Mouse (Mus musculus) midbrain, embryonic 11.5 days (tissue): ENCODE measurements around the gene Syt11. TPM values are rescaled to one million over a fixed set of nuclear protein-coding genes. Genes with fewer than 3 reads are reported as not detected.
"Not testable (repeated sequence)": the region's sequence is repeated elsewhere in the genome, so short reads cannot be mapped to it uniquely, and the experiment has no call there.

Experiments used
- ATAC-seq: fragments of 200-750 bp; cut with Nextera tagmentation; 2 replicates; pipeline ENCODE4 v1.8.0; 2017; ENCODE audit warnings: moderate TSS enrichment, moderate library complexity; ENCODE audit not compliant: low FRiP score
- DNase-seq: peaks from one replicate; pipeline ENCODE4 v3.0.0; 2015; ENCODE audit warnings: low spot score; ENCODE audit errors: missing footprints
- H3K27ac ChIP-seq: fragments of 300-500 bp; sonication (generic); 2 replicates; pipeline ENCODE4 v1.5.1; 2014; ENCODE audit warnings: low read depth, low read length
- H3K27me3 ChIP-seq: fragments of 300-500 bp; sonication (generic); 2 replicates; pipeline ENCODE4 v1.6.1; 2014; ENCODE audit warnings: mild to moderate bottlenecking, low read length, moderate library complexity, mixed read lengths; ENCODE audit not compliant: control insufficient read depth, insufficient read depth
- H3K36me3 ChIP-seq: fragments of 300-500 bp; sonication (generic); 2 replicates; pipeline ENCODE4 v1.6.1; 2014; ENCODE audit warnings: mild to moderate bottlenecking, low read length, moderate library complexity, mixed read lengths; ENCODE audit not compliant: control insufficient read depth, insufficient read depth
- H3K4me1 ChIP-seq: fragments of 300-500 bp; sonication (generic); 2 replicates; pipeline ENCODE4 v1.6.1; 2014; ENCODE audit warnings: low read length; ENCODE audit not compliant: control insufficient read depth, insufficient read depth
- H3K4me2 ChIP-seq: fragments of 300-500 bp; sonication (generic); 2 replicates; pipeline ENCODE4 v1.6.1; 2014; ENCODE audit warnings: mild to moderate bottlenecking, moderate library complexity
- H3K4me3 ChIP-seq: fragments of 300-500 bp; sonication (generic); 2 replicates; pipeline ENCODE4 v1.5.1; 2014; ENCODE audit warnings: low read depth, low read length
- H3K9ac ChIP-seq: fragments of 300-500 bp; sonication (generic); 2 replicates; pipeline ENCODE4 v1.6.1; 2014; ENCODE audit warnings: low read length
- H3K9me3 ChIP-seq: fragments of 300-500 bp; sonication (generic); 2 replicates; pipeline ENCODE4 v1.6.1; 2016; ENCODE audit warnings: low read length; ENCODE audit not compliant: control insufficient read depth
- WGBS: fragments of 180-500 bp; shearing (Covaris S2); extraction: QIAGEN DNeasy Blood & Tissue Kit; methylation state at CpG from one replicate; pipeline ENCODE4 v1.1.7; 2014; 5-methylcytosine and 5-hydroxymethylcytosine counted together
- polyA plus RNA-seq: library from polyadenylated mRNA; unstranded; fragments of >200 nt; fragmentation: Nextera tagmentation; extraction: Ambion mirVana; gene quantifications from 2 replicates; pipeline ENCODE4 v1.2.1, GENCODE M21; 2014

Gene Syt11
- polyA plus RNA-seq, 1 experiment from 2014 or later, result 178 TPM

DNA sequence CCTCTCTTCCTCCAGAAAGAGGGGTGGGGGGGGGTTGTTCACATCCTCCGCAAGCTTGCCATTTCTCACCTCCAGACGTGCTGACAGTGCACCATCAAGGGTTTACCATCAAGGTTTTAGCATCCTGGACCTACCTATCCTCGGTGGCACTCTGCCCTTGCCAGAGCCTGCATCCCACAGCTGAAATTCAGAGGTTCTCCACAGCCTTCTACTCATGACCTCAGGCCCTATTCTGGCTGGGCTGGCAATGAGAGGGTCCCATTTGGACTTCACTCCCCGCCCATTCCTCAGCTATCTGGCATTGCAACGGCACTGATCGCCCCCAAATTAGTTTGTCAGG, 3.1 kb downstream of the Syt11 start:
- peak; percentile 38 for ATAC-seq
- H3K4me2 ChIP-seq, result peak overlapping the region; percentile 48
- DNase-seq, H3K9me3 ChIP-seq, H3K4me1 ChIP-seq, H3K36me3 ChIP-seq, H3K27me3 ChIP-seq: not testable (repeated sequence)
- 3% methylated on average over 2 of the region's 6 CpGs for WGBS
- H3K9ac ChIP-seq, result peak overlapping the region; percentile 74
- H3K27ac ChIP-seq, result peak overlapping the region; percentile 92
- H3K4me3 ChIP-seq, result peak overlapping the region; percentile 50

DNA sequence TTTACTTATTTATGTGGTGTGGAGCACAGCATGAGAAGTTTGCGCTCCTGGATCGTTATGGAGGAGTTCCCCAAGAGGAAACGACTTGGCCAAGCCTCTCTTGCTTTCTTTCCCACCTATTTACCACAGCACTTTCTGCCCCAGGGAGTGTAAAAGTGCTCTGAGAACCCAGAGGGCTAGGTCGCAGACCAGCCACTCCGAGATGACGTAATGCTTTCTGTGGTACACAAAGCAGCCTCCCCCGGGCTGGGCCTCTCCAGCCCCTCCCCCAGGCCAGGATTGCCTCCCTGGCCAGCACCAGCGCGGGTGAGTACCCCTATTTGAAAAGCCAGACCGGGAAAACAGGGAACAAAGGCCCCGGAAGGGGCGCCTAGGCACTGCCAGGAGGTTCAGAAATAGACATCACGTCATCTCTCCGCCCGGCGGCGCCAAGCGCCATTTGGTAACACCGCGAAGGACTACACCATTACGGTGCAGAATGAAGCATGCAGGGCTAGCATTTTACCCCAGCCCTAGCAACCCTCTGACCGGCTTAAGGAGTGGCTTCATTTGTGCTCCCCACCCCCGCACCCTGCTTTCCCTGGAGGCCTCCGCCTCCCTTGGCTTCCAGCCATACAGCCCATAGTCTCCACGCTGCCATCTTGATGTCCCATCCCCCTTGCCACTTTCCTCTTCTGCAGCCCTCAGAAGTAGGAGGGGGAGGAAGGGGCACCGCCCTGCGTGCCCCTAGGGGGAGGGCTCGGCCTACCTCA, 3.6 kb downstream of the Syt11 start:
- Histone ChIP-seq H3K4me3 (peak overlapping the region; percentile 50), H3K9ac (peak overlapping the region; percentile 74), H3K4me2 (peak overlapping the region; percentile 48), H3K27ac (peak overlapping the region; percentile 92)
- ATAC-seq, result peak; percentile 88
- WGBS, result 2% methylated on average over 17 of the region's 28 CpGs
- H3K27me3 ChIP-seq, H3K36me3 ChIP-seq, H3K9me3 ChIP-seq, H3K4me1 ChIP-seq: not testable (repeated sequence)
- DNase-seq, result peak; percentile 94

DNA sequence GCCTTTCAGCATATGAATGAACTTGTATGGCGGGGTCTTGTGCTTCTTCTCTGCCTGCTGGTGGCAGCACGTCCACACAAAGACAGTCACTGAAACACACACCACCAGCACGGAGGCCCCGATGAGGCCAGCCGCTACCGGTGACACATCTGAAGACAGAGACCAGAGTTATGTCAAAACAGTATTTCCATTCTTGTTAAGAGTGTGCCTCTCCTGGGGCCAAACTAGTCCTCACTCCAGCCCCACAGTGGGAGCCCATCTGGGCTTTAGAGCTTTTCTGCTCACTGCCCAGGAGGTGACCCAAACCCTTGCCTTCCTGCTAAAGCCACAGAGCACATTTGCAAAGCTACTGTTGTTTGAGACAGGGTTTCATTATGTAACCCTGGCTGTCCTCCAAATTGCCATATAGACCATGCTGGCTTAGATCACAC, 12.5 kb downstream of the Syt11 start:
- ATAC-seq (no peak), DNase-seq (no peak)
- 62% methylated on average over 6 of the region's 6 CpGs for WGBS
- no peaks in the 10 kb centered on the region for H3K27me3 ChIP-seq
- no peak overlapping the region for H3K4me2 ChIP-seq
- peaks cover 21% of the 10 kb centered on the region; the same call in 1 of the 2 replicates for H3K36me3 ChIP-seq
- no peaks in the 10 kb centered on the region for H3K9me3 ChIP-seq
- no peak overlapping the region for H3K27ac ChIP-seq
- peaks cover 17% of the 10 kb centered on the region for H3K4me1 ChIP-seq
- no peak overlapping the region for H3K9ac ChIP-seq
- no peak overlapping the region for H3K4me3 ChIP-seq

DNA sequence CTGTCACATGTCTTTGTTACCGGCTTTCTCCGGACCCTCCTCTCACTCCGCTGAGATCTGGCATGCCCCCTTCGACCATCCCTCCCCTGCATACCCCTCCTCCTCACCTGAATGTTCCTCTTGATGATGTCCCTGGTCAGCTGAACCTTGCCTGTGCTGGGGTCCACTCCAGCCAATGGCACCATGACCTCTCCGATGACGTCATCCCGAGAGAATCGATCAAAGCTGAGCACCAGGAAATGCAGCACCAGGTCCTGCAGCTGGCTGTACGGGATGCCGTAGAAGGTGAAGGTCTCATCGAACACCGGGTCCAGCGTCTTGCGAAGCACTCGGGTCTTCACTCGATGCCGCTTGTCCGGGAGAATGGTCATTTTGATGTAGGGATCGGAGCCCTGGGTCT, 13.3 kb downstream of the Syt11 start:
- DNase-seq (no peak), ATAC-seq (no peak)
- Histone ChIP-seq H3K4me1 (peaks cover 23% of the 10 kb centered on the region), H3K27me3 (no peaks in the 10 kb centered on the region), H3K4me2 (no peak overlapping the region), H3K9me3 (no peaks in the 10 kb centered on the region), H3K27ac (no peak overlapping the region), H3K4me3 (no peak overlapping the region), H3K9ac (no peak overlapping the region), H3K36me3 (peaks cover 21% of the 10 kb centered on the region)
- 93% methylated on average over 19 of the region's 19 CpGs for WGBS

DNA sequence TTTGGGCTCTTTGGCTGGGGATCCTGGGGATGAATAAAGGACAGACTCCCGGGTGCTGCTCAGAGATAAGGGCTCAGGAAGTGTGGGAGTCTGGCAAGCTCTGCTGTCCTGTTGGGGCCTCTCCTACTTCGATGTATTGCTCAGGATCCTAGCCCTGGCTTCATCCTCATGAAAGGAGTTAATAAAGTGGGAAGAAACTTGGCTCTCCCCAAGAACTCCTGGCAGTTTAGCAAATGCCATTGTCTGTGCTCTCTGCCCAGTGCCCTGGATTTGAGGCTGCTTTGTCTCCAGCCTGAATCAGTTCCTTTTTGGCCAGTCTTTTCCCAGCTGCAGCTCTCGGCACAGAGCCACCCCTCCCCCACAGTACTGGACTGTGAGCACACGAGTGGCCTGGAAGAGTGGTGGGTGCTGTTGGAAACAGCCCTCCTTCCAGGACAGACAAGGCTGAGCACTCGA, 16.9 kb downstream of the Syt11 start:
- WGBS, result 4% methylated on average over 5 of the region's 5 CpGs
- Histone ChIP-seq H3K4me2 (peak overlapping the region; percentile 30), H3K27ac (peak overlapping the region; percentile 95), H3K4me1 (peaks cover 31% of the 10 kb centered on the region), H3K9ac (peak overlapping the region; percentile 65), H3K36me3 (peaks cover 19% of the 10 kb centered on the region), H3K4me3 (no peak overlapping the region), H3K9me3 (no peaks in the 10 kb centered on the region), H3K27me3 (no peaks in the 10 kb centered on the region)
- DNase-seq (peak; percentile 93), ATAC-seq (peak; percentile 90)

DNA sequence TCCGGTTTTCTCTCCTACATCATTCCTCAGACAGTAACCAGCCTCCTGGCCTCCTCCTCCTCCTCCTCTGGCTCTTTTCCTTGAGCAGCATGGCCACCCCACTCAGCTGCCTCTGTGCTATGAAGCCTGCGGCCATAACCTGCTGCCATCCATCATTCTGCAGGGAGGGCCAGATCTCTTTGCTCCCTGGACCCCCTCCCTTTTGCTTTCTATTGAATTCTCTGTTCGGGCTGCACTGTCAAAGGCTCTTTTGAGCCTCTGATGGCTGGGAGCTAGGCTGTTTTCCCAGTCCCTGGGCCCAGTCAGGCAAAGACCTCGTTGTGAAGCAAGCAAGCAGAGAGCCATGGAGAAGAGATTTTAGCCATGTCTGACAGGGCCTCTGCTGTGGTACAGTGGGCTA, 18.7 kb downstream of the Syt11 start:
- H3K4me1 ChIP-seq, result peaks cover 29% of the 10 kb centered on the region
- H3K27ac ChIP-seq, result 0 out of 2 replicates have a peak overlapping the region, but pooled peaks have one; percentile 1
- ATAC-seq (no peak), DNase-seq (no peak)
- H3K9ac ChIP-seq, result 0 out of 2 replicates have a peak overlapping the region, but pooled peaks have one; percentile 12
- H3K36me3 ChIP-seq, result peaks cover 20% of the 10 kb centered on the region
- no peak overlapping the region for H3K4me2 ChIP-seq
- WGBS, result 65% methylated on average over 4 of the region's 4 CpGs
- H3K4me3 ChIP-seq, result no peak overlapping the region
- H3K27me3 ChIP-seq, result no peaks in the 10 kb centered on the region
- no peaks in the 10 kb centered on the region for H3K9me3 ChIP-seq

DNA sequence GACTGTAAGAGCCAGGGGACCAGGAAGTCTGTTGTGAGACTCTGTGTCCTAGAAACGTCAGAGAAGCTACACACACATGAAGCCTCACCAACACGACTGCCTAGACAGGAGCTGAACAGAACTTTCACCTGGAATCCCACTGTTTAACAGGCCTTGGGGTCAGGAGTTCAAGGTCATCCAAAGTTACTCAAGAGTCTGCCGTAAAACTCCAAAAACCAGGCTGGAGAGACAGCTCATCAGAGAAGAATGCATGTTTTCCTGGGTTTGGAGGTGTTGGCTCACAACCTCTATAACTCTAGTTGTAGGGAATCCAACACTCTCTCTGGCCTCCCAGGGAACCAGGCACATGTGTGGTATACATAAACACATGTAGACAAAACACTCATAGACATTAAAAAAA, 19.4 kb downstream of the Syt11 start:
- ATAC-seq (no peak), DNase-seq (no peak)
- Histone ChIP-seq H3K4me2 (no peak overlapping the region), H3K36me3 (peaks cover 23% of the 10 kb centered on the region), H3K9me3 (no peaks in the 10 kb centered on the region), H3K27me3 (no peaks in the 10 kb centered on the region), H3K9ac (no peak overlapping the region), H3K4me3 (no peak overlapping the region), H3K27ac (no peak overlapping the region), H3K4me1 (peaks cover 29% of the 10 kb centered on the region)
- WGBS, result 83% methylated on average over 3 of the region's 3 CpGs

DNA sequence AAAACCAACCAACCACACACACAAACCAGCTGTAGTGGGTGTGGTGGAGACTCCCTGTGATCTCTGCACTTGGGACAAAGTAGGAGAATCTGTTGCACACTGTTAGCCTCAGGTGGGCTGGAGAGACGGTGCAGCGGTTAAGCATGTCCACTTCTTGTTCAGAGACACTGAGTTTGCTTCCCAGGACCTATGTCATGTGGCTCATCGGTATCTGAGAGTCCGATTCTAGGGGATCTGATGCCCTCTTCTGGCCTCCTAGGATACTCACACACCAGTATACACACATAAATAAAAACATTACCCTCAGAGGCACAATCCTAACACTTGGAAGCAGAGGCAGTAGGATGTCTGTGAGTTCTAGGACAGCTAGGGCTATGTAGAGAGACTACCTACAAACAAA, 20.7 kb downstream of the Syt11 start:
- H3K4me3 ChIP-seq, result no peak overlapping the region
- DNase-seq, result peak; percentile 87
- peaks cover under 1% of the 10 kb centered on the region for H3K9me3 ChIP-seq
- H3K4me1 ChIP-seq, result peaks cover 29% of the 10 kb centered on the region
- no peak for ATAC-seq
- peaks cover 27% of the 10 kb centered on the region for H3K36me3 ChIP-seq
- H3K27ac ChIP-seq, result no peak overlapping the region
- WGBS, result 87% methylated on average over 4 of the region's 4 CpGs
- no peak overlapping the region for H3K4me2 ChIP-seq
- no peaks in the 10 kb centered on the region for H3K27me3 ChIP-seq
- H3K9ac ChIP-seq, result no peak overlapping the region

DNA sequence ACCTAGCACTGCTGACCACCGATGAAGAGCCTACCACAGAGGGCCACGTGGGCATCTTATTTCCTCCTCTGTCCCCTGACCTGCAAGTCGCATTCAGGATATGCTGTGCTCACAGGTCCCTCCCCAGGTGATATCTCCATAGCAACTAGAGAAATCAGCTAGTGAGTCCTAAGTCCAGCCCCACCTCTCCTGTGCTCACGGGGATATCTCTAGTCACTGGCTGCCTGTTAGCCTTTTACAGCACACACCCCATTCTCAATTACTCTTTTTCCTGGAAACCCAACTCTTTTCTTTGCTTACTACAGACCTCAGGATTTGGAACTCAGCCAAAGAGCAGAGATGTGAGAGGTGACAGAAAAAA, 28.1 kb downstream of the Syt11 start:
- Histone ChIP-seq H3K4me2 (no peak overlapping the region), H3K27me3 (no peaks in the 10 kb centered on the region), H3K27ac (no peak overlapping the region), H3K9ac (no peak overlapping the region), H3K4me3 (no peak overlapping the region), H3K4me1 (no peaks in the 10 kb centered on the region), H3K9me3 (peaks cover 19% of the 10 kb centered on the region), H3K36me3 (peaks cover 59% of the 10 kb centered on the region)
- no peak for DNase-seq
- WGBS, result 94% methylated on average over 4 of the region's 4 CpGs
- ATAC-seq, result no peak
